Comparison of ENCODE assay signal across 32 mouse cellular contexts in the genomic region with DNA sequence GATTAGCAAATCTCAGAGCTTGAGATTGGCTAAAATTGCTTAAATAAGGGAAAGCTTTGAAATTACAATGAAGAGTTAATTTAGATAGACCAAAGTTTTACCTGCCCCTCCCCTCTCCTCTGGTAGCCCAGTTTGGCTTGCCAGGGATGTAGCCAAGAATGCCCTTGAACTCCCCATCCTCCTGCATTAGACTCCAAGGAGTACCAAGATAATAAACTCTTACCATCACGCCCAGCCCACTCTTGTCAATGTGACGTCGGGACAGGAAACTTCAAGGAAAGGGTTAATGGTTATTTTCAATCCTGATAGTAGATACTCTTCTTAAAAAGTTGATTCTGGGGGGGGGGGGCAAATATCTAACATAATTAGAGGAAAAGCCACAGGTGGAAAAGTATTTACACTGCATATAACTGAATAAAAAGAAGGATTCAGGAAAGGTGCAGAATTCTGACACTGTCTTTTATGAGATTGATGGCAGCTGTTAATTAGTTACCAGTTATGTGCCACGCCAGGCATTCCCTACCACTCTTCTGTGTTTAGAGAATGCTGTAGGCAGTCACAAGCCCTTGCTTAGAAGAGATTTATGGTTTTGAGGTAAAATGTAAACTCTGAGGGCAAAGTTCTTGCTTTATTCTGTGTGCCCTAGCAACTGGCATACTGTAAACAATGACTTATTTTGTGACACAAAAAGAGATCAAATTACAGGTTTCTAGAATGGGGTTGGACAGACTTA. TPM values are rescaled to one million over a fixed set of nuclear protein-coding genes. Genes with fewer than 3 reads are reported as not detected.
DNase-seq lines count a peak whose midpoint lies in the region; ATAC-seq and TF ChIP-seq lines count a peak whose summit lies in the region.
"Had no signal": no experiment of that assay in that cellular context is flagged by ENCODE, and none has a peak within 500 bp of the region (broad histone marks: within the 10 kb centered on the region; RNA-seq: fewer than 3 reads in every experiment).

No protein-coding gene starts in this region.

- WGBS in intestine, embryonic 16.5 days, result 34% methylated on average over 4 of the region's 4 CpGs
- 39% methylated on average over 4 of the region's 4 CpGs for WGBS in kidney, embryonic 14.5 days
- 15% methylated on average over 4 of the region's 4 CpGs for WGBS in stomach, postnatal 0 days
- WGBS in forebrain, embryonic 16.5 days, result 72% methylated on average over 4 of the region's 4 CpGs

- H3K4me3 ChIP-seq in intestine, embryonic 16.5 days (ENCODE audit: low read length), result peak overlapping the region; percentile 16; the same call in 1 of the 2 replicates
- no peak overlapping the region for H3K4me3 ChIP-seq in kidney, embryonic 14.5 days (ENCODE audit: low read length)
- H3K4me3 ChIP-seq in stomach, postnatal 0 days (ENCODE audit: low read depth, low read length), result no peak overlapping the region
- H3K4me3 ChIP-seq in forebrain, embryonic 16.5 days (replicated peaks; ENCODE audit: low read length), result no peak overlapping the region
- H3K4me3 ChIP-seq: embryonic facial prominence, embryonic 13.5 days; erythroblast, embryonic 14.5 days; heart, adult 2 months; heart, embryonic 13.5 days; hindbrain, embryonic 12.5 days; layer of hippocampus, adult 2 months; limb, embryonic 12.5 days; midbrain, embryonic 13.5 days had no signal

- H3K27me3 ChIP-seq in intestine, embryonic 16.5 days (replicated peaks; ENCODE audit: control insufficient read depth, insufficient read depth, low read length), result no peaks in the 10 kb centered on the region
- no peaks in the 10 kb centered on the region for H3K27me3 ChIP-seq in kidney, embryonic 14.5 days (ENCODE audit: control insufficient read depth, insufficient read depth, low read length)
- no peaks in the 10 kb centered on the region for H3K27me3 ChIP-seq in stomach, postnatal 0 days (ENCODE audit: control insufficient read depth, insufficient read depth, low read length)
- H3K27me3 ChIP-seq in forebrain, embryonic 16.5 days (replicated peaks; ENCODE audit: control insufficient read depth, insufficient read depth, low read length), result no peaks in the 10 kb centered on the region
- H3K27me3 ChIP-seq: embryonic facial prominence, embryonic 13.5 days; heart, embryonic 13.5 days; hindbrain, embryonic 12.5 days; limb, embryonic 12.5 days; midbrain, embryonic 13.5 days had no signal

- peak overlapping the region; percentile 89 for H3K27ac ChIP-seq in intestine, embryonic 16.5 days (ENCODE audit: low read length)
- H3K27ac ChIP-seq in kidney, embryonic 14.5 days (ENCODE audit: low read depth, low read length), result no peak overlapping the region
- H3K27ac ChIP-seq in stomach, postnatal 0 days (replicated peaks), result no peak overlapping the region
- H3K27ac ChIP-seq in forebrain, embryonic 16.5 days (ENCODE audit: low read length), result no peak overlapping the region
- H3K27ac ChIP-seq: embryonic facial prominence, embryonic 13.5 days; heart, adult 2 months; heart, embryonic 13.5 days; hindbrain, embryonic 12.5 days; layer of hippocampus, adult 2 months; limb, embryonic 12.5 days; midbrain, embryonic 13.5 days had no signal

- H3K4me1 ChIP-seq in intestine, embryonic 16.5 days (ENCODE audit: control insufficient read depth, insufficient read depth, low read length), result no peaks in the 10 kb centered on the region
- 0 out of 2 replicates have a peak, but pooled peaks cover 5% of the 10 kb centered on the region for H3K4me1 ChIP-seq in kidney, embryonic 14.5 days (ENCODE audit: control insufficient read depth, insufficient read depth, low read length)
- H3K4me1 ChIP-seq in stomach, postnatal 0 days (replicated peaks; ENCODE audit: control insufficient read depth, insufficient read depth), result no peaks in the 10 kb centered on the region
- H3K4me1 ChIP-seq in forebrain, embryonic 16.5 days (replicated peaks; ENCODE audit: control insufficient read depth, insufficient read depth, low read length), result no peaks in the 10 kb centered on the region
- H3K4me1 ChIP-seq: embryonic facial prominence, embryonic 13.5 days; hindbrain, embryonic 12.5 days; limb, embryonic 12.5 days; midbrain, embryonic 13.5 days had no signal

- peak; percentile 35 to 49 for DNase-seq in kidney, postnatal 36 days
- DNase-seq in stomach, postnatal 0 days (ENCODE audit: low spot score), result no peak
- no peak for DNase-seq in thymus, postnatal 14 days
- DNase-seq: adrenal gland, postnatal 10 days; cerebellum, adult 2 months; cerebellum, postnatal 25 days; gastrocnemius, postnatal 14 days; heart, adult 2 months; heart, postnatal 14 days; layer of hippocampus, postnatal 36 days; liver, postnatal 0 days; thymus, adult 18-20 months; thymus, postnatal 4 days had no signal

- H3K36me3 ChIP-seq in intestine, embryonic 16.5 days (ENCODE audit: control insufficient read depth, insufficient read depth, low read length), result no peaks in the 10 kb centered on the region
- no peaks in the 10 kb centered on the region for H3K36me3 ChIP-seq in kidney, embryonic 14.5 days (ENCODE audit: control insufficient read depth, insufficient read depth, low read length)
- H3K36me3 ChIP-seq in stomach, postnatal 0 days (ENCODE audit: control insufficient read depth, insufficient read depth, low read length), result no peaks in the 10 kb centered on the region
- H3K36me3 ChIP-seq in forebrain, embryonic 16.5 days (ENCODE audit: control insufficient read depth, insufficient read depth), result no peaks in the 10 kb centered on the region
- H3K36me3 ChIP-seq: embryonic facial prominence, embryonic 13.5 days; heart, embryonic 13.5 days; hindbrain, embryonic 12.5 days; limb, embryonic 12.5 days; midbrain, embryonic 13.5 days had no signal

- no peak for TF ChIP-seq CTCF in stomach, postnatal 0 days (IDR thresholded peaks at IDR 0.05; ENCODE audit: low read depth)

- peak overlapping the region; percentile 31 for H3K4me2 ChIP-seq in intestine, embryonic 16.5 days (ENCODE audit: low read depth, low read length)
- no peak overlapping the region for H3K4me2 ChIP-seq in kidney, embryonic 14.5 days (replicated peaks; ENCODE audit: low read depth, low read length)
- no peak overlapping the region for H3K4me2 ChIP-seq in stomach, postnatal 0 days (replicated peaks; ENCODE audit: low read depth)
- no peak overlapping the region for H3K4me2 ChIP-seq in forebrain, embryonic 16.5 days (ENCODE audit: low read length)
- H3K4me2 ChIP-seq: embryonic facial prominence, embryonic 13.5 days; heart, embryonic 13.5 days; hindbrain, embryonic 12.5 days; limb, embryonic 12.5 days; liver, embryonic 11.5 days; midbrain, embryonic 13.5 days had no signal

- TF ChIP-seq EP300 in stomach, postnatal 0 days (optimal IDR thresholded peaks at IDR 0.05), result no peak

- no peak overlapping the region for H3K9ac ChIP-seq in intestine, embryonic 16.5 days (ENCODE audit: low read depth, low read length)
- H3K9ac ChIP-seq in kidney, embryonic 14.5 days (ENCODE audit: low read depth, low read length), result no peak overlapping the region
- H3K9ac ChIP-seq in stomach, postnatal 0 days (ENCODE audit: low read length), result no peak overlapping the region
- no peak overlapping the region for H3K9ac ChIP-seq in forebrain, embryonic 16.5 days (replicated peaks; ENCODE audit: low read depth, low read length)
- H3K9ac ChIP-seq: embryonic facial prominence, embryonic 13.5 days; heart, embryonic 13.5 days; hindbrain, embryonic 12.5 days; limb, embryonic 12.5 days; liver, postnatal 0 days; midbrain, embryonic 13.5 days had no signal

- ATAC-seq in intestine, embryonic 16.5 days, result peak; percentile 94
- peak; percentile 84 for ATAC-seq in kidney, embryonic 14.5 days (ENCODE audit: low FRiP score, low TSS enrichment)
- ATAC-seq in stomach, postnatal 0 days (ENCODE audit: low FRiP score, low TSS enrichment), result peak; percentile 74; the same call in 1 of the 2 replicates
- ATAC-seq in forebrain, embryonic 16.5 days, result no peak
- no peak for ATAC-seq in erythroid progenitor cell, adult 5-6 weeks (replicated peaks; ENCODE audit: low FRiP score, poor library complexity, severe bottlenecking)
- ATAC-seq: forebrain, embryonic 14.5 days; liver, postnatal 0 days; lung, postnatal 0 days; midbrain, embryonic 13.5 days had no signal

- no peaks in the 10 kb centered on the region for H3K9me3 ChIP-seq in intestine, embryonic 16.5 days (ENCODE audit: control insufficient read depth, low read length)
- no peaks in the 10 kb centered on the region for H3K9me3 ChIP-seq in kidney, embryonic 14.5 days (ENCODE audit: control insufficient read depth, low read length)
- H3K9me3 ChIP-seq in stomach, postnatal 0 days (ENCODE audit: control insufficient read depth, low read length), result no peaks in the 10 kb centered on the region
- no peaks in the 10 kb centered on the region for H3K9me3 ChIP-seq in forebrain, embryonic 16.5 days (ENCODE audit: control insufficient read depth, low read length)
- H3K9me3 ChIP-seq: embryonic facial prominence, embryonic 13.5 days; heart, embryonic 13.5 days; hindbrain, embryonic 12.5 days; limb, embryonic 12.5 days; midbrain, embryonic 13.5 days had no signal

RNA-seq across cellular contexts. Expression of a gene that starts 1.4 kb away (rescaled TPM):
- polyA plus RNA-seq in intestine, embryonic 16.5 days (2015; fragmentation: Nextera tagmentation; extraction: Ambion mirVana), result 51.0 and 64.1 TPM in 2 replicates
- 6.0 and 12.8 TPM in 2 replicates for polyA plus RNA-seq in kidney, embryonic 14.5 days (2014; fragmentation: Nextera tagmentation; extraction: Ambion mirVana)
- 0.04 and 0.34 TPM in 2 replicates for polyA plus RNA-seq in stomach, postnatal 0 days (2015; fragmentation: Nextera tagmentation; extraction: Ambion mirVana)
- 0.11 TPM in 1 of 2 replicates, not detected in the other for polyA plus RNA-seq in forebrain, embryonic 16.5 days (2015; fragmentation: Nextera tagmentation; extraction: Ambion mirVana)
- not detected in 2 replicates for total RNA-seq in erythroid progenitor cell, adult 5-6 weeks (2015; ENCODE audit: low replicate concordance)
- total RNA-seq in erythroid progenitor cell, adult 5-6 weeks (2017; ENCODE audit: low replicate concordance), result not detected in 2 replicates
- total RNA-seq: gastrocnemius, postnatal 14 days; heart, adult 2 months; heart, postnatal 14 days; layer of hippocampus, adult 2 months; layer of hippocampus, postnatal 36 days; left cerebral cortex, postnatal 14 days; megakaryocyte, adult 5-6 weeks; MEL; monocyte, adult 5-6 weeks had no signal
- polyA plus RNA-seq: C2C12; cerebellum, adult 2 months; erythroblast, embryonic 14.5 days; forebrain, embryonic 14.5 days; heart, adult 2 months; heart, embryonic 13.5 days; hindbrain, embryonic 12.5 days; limb, embryonic 12.5 days; liver, embryonic 11.5 days; lung, postnatal 0 days had no signal

RNA-seq across cellular contexts. Expression of a gene that starts 39.4 kb away (rescaled TPM):
- polyA plus RNA-seq in intestine, embryonic 16.5 days (2015; fragmentation: Nextera tagmentation; extraction: Ambion mirVana), result 0.21 TPM in 1 of 2 replicates, not detected in the other
- 0.39 and 0.60 TPM in 2 replicates for polyA plus RNA-seq in kidney, embryonic 14.5 days (2014; fragmentation: Nextera tagmentation; extraction: Ambion mirVana)
- polyA plus RNA-seq in stomach, postnatal 0 days (2015; fragmentation: Nextera tagmentation; extraction: Ambion mirVana), result not detected in 2 replicates
- 0.48 and 0.68 TPM in 2 replicates for polyA plus RNA-seq in forebrain, embryonic 16.5 days (2015; fragmentation: Nextera tagmentation; extraction: Ambion mirVana)
- total RNA-seq in erythroid progenitor cell, adult 5-6 weeks (2015; ENCODE audit: low replicate concordance), result not detected in 2 replicates
- total RNA-seq in erythroid progenitor cell, adult 5-6 weeks (2017; ENCODE audit: low replicate concordance), result not detected in 2 replicates
- total RNA-seq: adrenal gland, postnatal 10 days; gastrocnemius, postnatal 14 days; heart, adult 2 months; heart, postnatal 14 days; left cerebral cortex, postnatal 14 days; MEL had no signal
- polyA plus RNA-seq: embryonic facial prominence, embryonic 13.5 days; erythroblast, embryonic 14.5 days; heart, embryonic 13.5 days; limb, embryonic 12.5 days; liver, embryonic 11.5 days had no signal

Comparison
In these comparisons a context has a peak if more than half of its experiments do, and no peak if none do; other contexts are left out.
1. ATAC-seq: peak in intestine, embryonic 16.5 days (single experiment), kidney, embryonic 14.5 days (single experiment) and stomach, postnatal 0 days (single experiment); none in forebrain, embryonic 16.5 days (single experiment) and erythroid progenitor cell, adult 5-6 weeks (single experiment).
2. DNase-seq: peak in kidney, postnatal 36 days (2 of 2); none in stomach, postnatal 0 days (single experiment) and thymus, postnatal 14 days (single experiment).